Mouse (Mus musculus): ENCODE data around the gene E130308A19Rik. TPM values are rescaled to one million over a fixed set of nuclear protein-coding genes. Genes with fewer than 3 reads are reported as not detected.

The E130308A19Rik gene
- total and polyA plus RNA-seq, 2 experiments from 2014 or later: 11.3 to 16.3 TPM

GRCm38 (mm10) chr4:59682950-59683349 lies 56.9 kb downstream of the E130308A19Rik start:
- H3K9me3 ChIP-seq (replicated peaks; ENCODE audit: control insufficient read depth, low read length): no peaks in the 10 kb centered on the region
- ATAC-seq (ENCODE audit: insufficient read depth, low read depth) (no peak), DNase-seq (ENCODE audit: low spot score) (no peak)
- no peak for TF ChIP-seq EP300 (IDR thresholded peaks at IDR 0.05; ENCODE audit: low read depth)
- TF ChIP-seq CTCF (IDR thresholded peaks at IDR 0.05; ENCODE audit: low read depth): no peak
- H3K4me3 ChIP-seq (ENCODE audit: low read depth, low read length): no peak overlapping the region
- H3K27ac ChIP-seq (ENCODE audit: low read depth): no peak overlapping the region
- no peak overlapping the region for H3K9ac ChIP-seq (replicated peaks; ENCODE audit: low read depth, low read length)
- no peak overlapping the region for H3K4me2 ChIP-seq (ENCODE audit: low read depth, low read length)
- 59% methylated on average over 10 of the region's 10 CpGs for WGBS
- H3K27me3 ChIP-seq (ENCODE audit: control insufficient read depth, insufficient read depth, low read length): no peaks in the 10 kb centered on the region
- H3K36me3 ChIP-seq (replicated peaks; ENCODE audit: control insufficient read depth, insufficient read depth, low read length): no peaks in the 10 kb centered on the region
- H3K4me1 ChIP-seq (ENCODE audit: control insufficient read depth, insufficient read depth): peaks cover 4% of the 10 kb centered on the region; the same call in 1 of the 2 replicates

DNA sequence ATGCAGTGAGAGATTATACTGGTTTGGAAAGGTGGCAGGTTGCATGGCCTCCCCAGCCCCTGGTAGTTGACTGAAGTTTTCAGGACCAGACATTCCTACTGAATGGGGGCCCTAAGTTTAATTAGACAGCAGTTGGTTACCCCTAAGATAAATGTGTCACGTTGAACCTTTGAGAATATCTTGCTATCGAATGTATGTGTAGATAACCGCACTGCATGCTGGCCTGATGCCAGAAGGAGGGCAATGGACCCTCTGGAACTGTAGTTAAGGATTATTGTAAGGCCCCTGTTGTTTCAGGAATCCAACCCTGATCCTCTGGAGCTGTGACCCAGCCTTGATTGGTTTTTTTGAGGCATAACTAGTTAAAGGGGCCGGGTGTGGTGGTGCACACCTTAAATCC lies 58.3 kb downstream of the E130308A19Rik start:
- Histone ChIP-seq H3K4me3 (ENCODE audit: low read depth, low read length) (no peak overlapping the region), H3K4me2 (ENCODE audit: low read depth, low read length) (no peak overlapping the region), H3K9me3 (replicated peaks; ENCODE audit: control insufficient read depth, low read length) (no peaks in the 10 kb centered on the region), H3K36me3 (replicated peaks; ENCODE audit: control insufficient read depth, insufficient read depth, low read length) (no peaks in the 10 kb centered on the region), H3K27me3 (ENCODE audit: control insufficient read depth, insufficient read depth, low read length) (no peaks in the 10 kb centered on the region), H3K9ac (replicated peaks; ENCODE audit: low read depth, low read length) (no peak overlapping the region), H3K27ac (ENCODE audit: low read depth) (no peak overlapping the region), H3K4me1 (ENCODE audit: control insufficient read depth, insufficient read depth) (peaks cover 4% of the 10 kb centered on the region; the same call in 1 of the 2 replicates)
- ATAC-seq (ENCODE audit: insufficient read depth, low read depth) (no peak), DNase-seq (ENCODE audit: low spot score) (no peak)
- 44% methylated on average over 4 of the region's 4 CpGs for WGBS
- TF ChIP-seq EP300 (IDR thresholded peaks at IDR 0.05; ENCODE audit: low read depth) (no peak), CTCF (IDR thresholded peaks at IDR 0.05; ENCODE audit: low read depth) (no peak)

DNA sequence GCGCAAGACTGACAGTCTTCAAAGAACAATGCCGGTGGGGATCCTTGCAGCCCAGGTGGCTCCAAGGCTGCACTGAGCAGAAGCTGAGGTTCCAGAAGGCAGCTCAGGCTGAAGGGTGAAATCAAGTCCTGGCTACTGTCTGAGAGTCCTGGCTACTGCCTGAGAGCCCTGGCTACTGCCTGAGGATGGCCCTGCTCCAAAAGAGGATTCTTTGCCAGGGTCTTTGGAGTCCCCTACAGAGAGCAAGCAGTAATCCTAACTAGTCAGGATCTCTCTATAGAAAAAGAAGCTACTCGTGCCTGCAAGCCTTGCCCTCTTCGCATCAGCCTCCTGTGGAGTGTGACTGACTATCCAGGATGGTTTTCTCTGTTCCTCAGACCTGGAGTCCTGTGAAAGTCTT lies 60.7 kb downstream of the E130308A19Rik start:
- Histone ChIP-seq H3K27ac (ENCODE audit: low read depth) (no peak overlapping the region), H3K4me1 (ENCODE audit: control insufficient read depth, insufficient read depth) (peaks cover 4% of the 10 kb centered on the region; the same call in 1 of the 2 replicates), H3K36me3 (replicated peaks; ENCODE audit: control insufficient read depth, insufficient read depth, low read length) (peaks cover 12% of the 10 kb centered on the region), H3K4me2 (ENCODE audit: low read depth, low read length) (no peak overlapping the region), H3K27me3 (ENCODE audit: control insufficient read depth, insufficient read depth, low read length) (no peaks in the 10 kb centered on the region), H3K9ac (replicated peaks; ENCODE audit: low read depth, low read length) (no peak overlapping the region), H3K9me3 (replicated peaks; ENCODE audit: control insufficient read depth, low read length) (no peaks in the 10 kb centered on the region), H3K4me3 (ENCODE audit: low read depth, low read length) (no peak overlapping the region)
- no peak for DNase-seq (ENCODE audit: low spot score)
- 76% methylated on average over 4 of the region's 4 CpGs for WGBS
- no peak for TF ChIP-seq CTCF (IDR thresholded peaks at IDR 0.05; ENCODE audit: low read depth)
- no peak for TF ChIP-seq EP300 (IDR thresholded peaks at IDR 0.05; ENCODE audit: low read depth)
- no peak for ATAC-seq (ENCODE audit: insufficient read depth, low read depth)

DNA sequence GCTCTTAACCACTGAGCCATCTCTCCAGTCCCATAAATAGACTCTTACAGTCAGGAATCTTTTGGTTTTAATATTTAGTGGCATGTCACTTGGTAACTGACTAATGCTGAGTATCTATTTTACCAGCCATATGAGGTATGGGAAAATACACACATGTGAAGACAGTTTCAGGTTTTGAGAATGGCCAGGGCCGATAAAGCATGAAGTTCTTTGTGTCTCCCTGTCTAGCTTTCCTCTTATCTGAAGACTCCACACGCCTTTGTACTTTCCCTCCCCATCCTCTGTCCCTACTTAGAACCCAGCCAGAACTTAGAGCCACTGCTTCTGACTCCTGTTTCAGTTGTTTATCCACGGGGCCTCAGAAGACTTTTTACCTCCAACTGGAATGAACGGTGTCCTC lies 63.0 kb downstream of the E130308A19Rik start:
- H3K36me3 ChIP-seq (replicated peaks; ENCODE audit: control insufficient read depth, insufficient read depth, low read length): peaks cover 12% of the 10 kb centered on the region
- no peaks in the 10 kb centered on the region for H3K27me3 ChIP-seq (ENCODE audit: control insufficient read depth, insufficient read depth, low read length)
- no peaks in the 10 kb centered on the region for H3K9me3 ChIP-seq (replicated peaks; ENCODE audit: control insufficient read depth, low read length)
- DNase-seq (ENCODE audit: low spot score): no peak
- H3K9ac ChIP-seq (replicated peaks; ENCODE audit: low read depth, low read length): no peak overlapping the region
- TF ChIP-seq CTCF (IDR thresholded peaks at IDR 0.05; ENCODE audit: low read depth): no peak
- TF ChIP-seq EP300 (IDR thresholded peaks at IDR 0.05; ENCODE audit: low read depth): no peak
- no peak overlapping the region for H3K4me2 ChIP-seq (ENCODE audit: low read depth, low read length)
- H3K4me1 ChIP-seq (ENCODE audit: control insufficient read depth, insufficient read depth): peaks cover 4% of the 10 kb centered on the region; the same call in 1 of the 2 replicates
- H3K27ac ChIP-seq (ENCODE audit: low read depth): no peak overlapping the region
- 52% methylated on average over 4 of the region's 4 CpGs for WGBS
- H3K4me3 ChIP-seq (ENCODE audit: low read depth, low read length): no peak overlapping the region
- no peak for ATAC-seq (ENCODE audit: insufficient read depth, low read depth)

GRCm38 (mm10) chr4:59690145-59690544 lies 64.1 kb downstream of the E130308A19Rik start:
- no peak overlapping the region for H3K27ac ChIP-seq (ENCODE audit: low read depth)
- no peaks in the 10 kb centered on the region for H3K27me3 ChIP-seq (ENCODE audit: control insufficient read depth, insufficient read depth, low read length)
- no peak overlapping the region for H3K4me3 ChIP-seq (ENCODE audit: low read depth, low read length)
- no peak for DNase-seq (ENCODE audit: low spot score)
- TF ChIP-seq CTCF (IDR thresholded peaks at IDR 0.05; ENCODE audit: low read depth) (no peak), EP300 (IDR thresholded peaks at IDR 0.05; ENCODE audit: low read depth) (no peak)
- no peaks in the 10 kb centered on the region for H3K4me1 ChIP-seq (ENCODE audit: control insufficient read depth, insufficient read depth)
- H3K9me3 ChIP-seq (replicated peaks; ENCODE audit: control insufficient read depth, low read length): no peaks in the 10 kb centered on the region
- ATAC-seq (ENCODE audit: insufficient read depth, low read depth): no peak
- H3K36me3 ChIP-seq (replicated peaks; ENCODE audit: control insufficient read depth, insufficient read depth, low read length): peaks cover 12% of the 10 kb centered on the region
- no peak overlapping the region for H3K4me2 ChIP-seq (ENCODE audit: low read depth, low read length)
- WGBS: 81% methylated on average over 4 of the region's 4 CpGs
- no peak overlapping the region for H3K9ac ChIP-seq (replicated peaks; ENCODE audit: low read depth, low read length)

- Histone ChIP-seq H3K4me3 (ENCODE audit: low read depth, low read length) (no peak overlapping the region), H3K27me3 (ENCODE audit: control insufficient read depth, insufficient read depth, low read length) (no peaks in the 10 kb centered on the region), H3K4me1 (ENCODE audit: control insufficient read depth, insufficient read depth) (peaks cover 5% of the 10 kb centered on the region; the same call in 1 of the 2 replicates), H3K36me3 (replicated peaks; ENCODE audit: control insufficient read depth, insufficient read depth, low read length) (no peaks in the 10 kb centered on the region), H3K9me3 (replicated peaks; ENCODE audit: control insufficient read depth, low read length) (no peaks in the 10 kb centered on the region), H3K4me2 (ENCODE audit: low read depth, low read length) (no peak overlapping the region), H3K27ac (ENCODE audit: low read depth) (no peak overlapping the region), H3K9ac (replicated peaks; ENCODE audit: low read depth, low read length) (no peak overlapping the region)
- ATAC-seq (ENCODE audit: insufficient read depth, low read depth) (no peak), DNase-seq (ENCODE audit: low spot score) (no peak)
- no peak for TF ChIP-seq EP300 (IDR thresholded peaks at IDR 0.05; ENCODE audit: low read depth)
- no peak for TF ChIP-seq CTCF (IDR thresholded peaks at IDR 0.05; ENCODE audit: low read depth)
- 86% methylated on average over 3 of the region's 3 CpGs for WGBS
These were observed 70.8 kb downstream of the E130308A19Rik start for GRCm38 (mm10) chr4:59696846-59697245.

All from heart, postnatal 0 days (tissue).